Mouse (Mus musculus) G1E (cell line): ENCODE measurements around the gene Ogfod1. TPM values are rescaled to one million over a fixed set of nuclear protein-coding genes. Genes with fewer than 3 reads are reported as not detected.

Experiments
- ATAC-seq: 2 replicates; pipeline ENCODE4 v1.8.0; 2016; ENCODE audit warnings: mild to moderate bottlenecking; ENCODE audit not compliant: insufficient number of reproducible peaks, poor library complexity, low FRiP score, severe bottlenecking; ENCODE audit errors: extremely low read depth
- DNase-seq: peaks from one replicate; pipeline ENCODE4 v3.0.0; 2012; ENCODE audit warnings: low spot score
- H3K27me3 ChIP-seq: 2 replicates; pipeline ENCODE4 v1.6.1; 2012; ENCODE audit warnings: mild to moderate bottlenecking, low read length, inconsistent platforms; ENCODE audit not compliant: insufficient read depth
- H3K36me3 ChIP-seq: replicated peaks from 2 replicates; pipeline ENCODE3; 2012; ENCODE audit warnings: mild to moderate bottlenecking, inconsistent platforms
- H3K4me1 ChIP-seq: 2 replicates; pipeline ENCODE4 v1.6.1; 2012; ENCODE audit warnings: low read depth, low read length, inconsistent platforms, mixed read lengths; ENCODE audit not compliant: insufficient read depth
- H3K4me3 ChIP-seq: 2 replicates; pipeline ENCODE4 v1.5.1; 2012; ENCODE audit warnings: low read depth, mild to moderate bottlenecking, inconsistent platforms, low read length, moderate library complexity, mixed read lengths
- H3K9me3 ChIP-seq: replicated peaks from 2 replicates; pipeline ENCODE4 v1.6.1; 2012; ENCODE audit warnings: inconsistent platforms
- CTCF ChIP-seq: IDR thresholded peaks from 2 replicates; pipeline ENCODE4 v1.5.1; 2012; ENCODE audit warnings: low read depth, low read length, inconsistent platforms, mixed read lengths
- GATA1 ChIP-seq: IDR thresholded peaks from 2 replicates; pipeline ENCODE4 v1.6.1; 2012; ENCODE audit warnings: borderline replicate concordance, low read length, inconsistent platforms, mixed read lengths
- GATA2 ChIP-seq: IDR thresholded peaks from 2 replicates; pipeline ENCODE4 v1.6.1; 2012; ENCODE audit warnings: low read depth, low read length, inconsistent platforms, borderline replicate concordance
- POLR2AphosphoS5 ChIP-seq: IDR thresholded peaks from 2 replicates; pipeline ENCODE4 v1.6.1; 2012; ENCODE audit warnings: low read depth, low read length, inconsistent platforms; ENCODE audit not compliant: insufficient replicate concordance
- TAL1 ChIP-seq: conservative IDR thresholded peaks from 2 replicates; pipeline ENCODE4 v1.6.1; 2012; ENCODE audit warnings: low read depth, low read length, inconsistent platforms, mixed read lengths
- polyA plus RNA-seq: library from polyadenylated mRNA; stranded (reverse); fragments of >175 nt; gene quantifications from 2 replicates; pipeline ENCODE4 v1.2.3, GENCODE M21; 2012
- total RNA-seq, 2 experiments: library from RNA; stranded (forward) in 1 of 2; stranded (reverse) in 1 of 2; fragments of 200-1000 nt in 1 of 2; fragments of >200 nt in 1 of 2; fragmentation: Nextera tagmentation in 1 of 2; gene quantifications; 2 replicates each; pipeline ENCODE4 v1.2.3; 2014 to 2017

Gene Ogfod1
- total and polyA plus RNA-seq, 3 experiments: 9.5 to 23.9 (median 9.8) TPM

GRCm38 (mm10) chr8:94094281-94094680 lies 57.3 kb downstream of the Ogfod1 start:
- ATAC-seq (no peak), DNase-seq (no peak)
- Histone ChIP-seq H3K27me3 (no peaks in the 10 kb centered on the region), H3K36me3 (peaks cover 3% of the 10 kb centered on the region), H3K9me3 (no peaks in the 10 kb centered on the region), H3K4me1 (peaks cover 28% of the 10 kb centered on the region), H3K4me3 (no peak overlapping the region)
- TF ChIP-seq POLR2AphosphoS5: no peak
- TF ChIP-seq GATA2: no peak
- no peak for TF ChIP-seq GATA1
- 0 out of 2 replicates have a peak, but pooled peaks have one; percentile 7 for TF ChIP-seq CTCF
- TF ChIP-seq TAL1: no peak

- ATAC-seq (peak; percentile 96), DNase-seq (peak; percentile 87)
- Histone ChIP-seq H3K36me3 (no peaks in the 10 kb centered on the region), H3K4me1 (peaks cover 28% of the 10 kb centered on the region), H3K9me3 (no peaks in the 10 kb centered on the region), H3K4me3 (peak within 1 kb of the TSS; percentile 83), H3K27me3 (peaks cover 20% of the 10 kb centered on the region)
- TF ChIP-seq TAL1 (no peak), POLR2AphosphoS5 (no peak), CTCF (no peak), GATA2 (no peak), GATA1 (no peak)
These were observed 61.3 kb downstream of the Ogfod1 start, which contains the start of gene Bbs2 for GRCm38 (mm10) chr8:94098081-94098974. TSS of gene Bbs2 (minus strand) at chr8:94098928.

- no peak for DNase-seq
- peaks cover 28% of the 10 kb centered on the region for H3K4me1 ChIP-seq
- no peak for ATAC-seq
- H3K4me3 ChIP-seq: no peak overlapping the region; the same call in 1 of the 2 replicates
- TF ChIP-seq POLR2AphosphoS5: no peak
- no peak for TF ChIP-seq CTCF
- TF ChIP-seq TAL1: no peak
- no peak for TF ChIP-seq GATA2
- TF ChIP-seq GATA1: no peak
- H3K9me3 ChIP-seq: no peaks in the 10 kb centered on the region
- H3K27me3 ChIP-seq: peaks cover 24% of the 10 kb centered on the region
- no peaks in the 10 kb centered on the region for H3K36me3 ChIP-seq
These were observed 62.0 kb downstream of the Ogfod1 start for GRCm38 (mm10) chr8:94098996-94099395.

GRCm38 (mm10) chr8:94104146-94104545 lies 67.1 kb downstream of the Ogfod1 start:
- no peak for ATAC-seq
- TF ChIP-seq CTCF (no peak), GATA2 (no peak), POLR2AphosphoS5 (no peak)
- Histone ChIP-seq H3K4me1 (peaks cover 10% of the 10 kb centered on the region), H3K27me3 (peaks cover 24% of the 10 kb centered on the region), H3K4me3 (no peak overlapping the region), H3K9me3 (no peaks in the 10 kb centered on the region), H3K36me3 (no peaks in the 10 kb centered on the region)
- DNase-seq: no peak

GRCm38 (mm10) chr8:94107871-94108270 lies 70.9 kb downstream of the Ogfod1 start:
- TF ChIP-seq TAL1: no peak
- no peak for TF ChIP-seq CTCF
- no peak for TF ChIP-seq GATA1
- no peak for TF ChIP-seq GATA2
- TF ChIP-seq POLR2AphosphoS5: no peak
- DNase-seq (no peak), ATAC-seq (no peak)
- H3K4me3 ChIP-seq: no peak overlapping the region
- H3K4me1 ChIP-seq: peaks cover 17% of the 10 kb centered on the region
- H3K9me3 ChIP-seq: no peaks in the 10 kb centered on the region
- H3K27me3 ChIP-seq: peaks cover 7% of the 10 kb centered on the region
- no peaks in the 10 kb centered on the region for H3K36me3 ChIP-seq

GRCm38 (mm10) chr8:94109396-94109795 lies 72.4 kb downstream of the Ogfod1 start:
- no peaks in the 10 kb centered on the region for H3K9me3 ChIP-seq
- H3K4me1 ChIP-seq: peaks cover 21% of the 10 kb centered on the region
- H3K36me3 ChIP-seq: no peaks in the 10 kb centered on the region
- H3K4me3 ChIP-seq: no peak overlapping the region
- no peak for TF ChIP-seq POLR2AphosphoS5
- no peak for TF ChIP-seq CTCF
- no peak for TF ChIP-seq GATA1
- no peak for TF ChIP-seq GATA2
- no peak for TF ChIP-seq TAL1
- DNase-seq (peak; percentile 6), ATAC-seq (peak; percentile 63)
- H3K27me3 ChIP-seq: no peaks in the 10 kb centered on the region
